Mouse (Mus musculus) macrophage (primary cell): ENCODE results near the gene M1ap. TPM values are rescaled to one million over a fixed set of nuclear protein-coding genes. Genes with fewer than 3 reads are reported as not detected.

ENCODE experiments used
- H3K27ac ChIP-seq: fragments of 350-480 bp; formaldehyde crosslinking; 2 replicates; pipeline ENCODE4 v1.9.0; 2021
- H3K36me3 ChIP-seq: fragments of 350-480 bp; formaldehyde crosslinking; 2 replicates; pipeline ENCODE4 v1.9.0; 2021; ENCODE audit errors: inconsistent target
- H3K4me3 ChIP-seq: fragments of 350-480 bp; formaldehyde crosslinking; 2 replicates; pipeline ENCODE4 v1.9.0; 2021; ENCODE audit errors: inconsistent target
- H3K79me2 ChIP-seq: fragments of 350-480 bp; formaldehyde crosslinking; 2 replicates; pipeline ENCODE4 v1.9.0; 2021; ENCODE audit errors: inconsistent target
- WGBS: methylation state at CpG from one replicate; pipeline ENCODE4 v1.1.7; 2026; ENCODE audit warnings: inconsistent platforms; ENCODE audit not compliant: missing documents; 5-methylcytosine and 5-hydroxymethylcytosine counted together
- polyA plus RNA-seq: library from polyadenylated mRNA; stranded (reverse); fragments of 250-400 nt; gene quantifications from 3 replicates; pipeline ENCODE4 v1.2.4, GENCODE M21; 2018; ENCODE audit warnings: inconsistent platforms

The M1ap gene
- polyA plus RNA-seq, 1 experiment from 2014 or later: 1.2 TPM

DNA sequence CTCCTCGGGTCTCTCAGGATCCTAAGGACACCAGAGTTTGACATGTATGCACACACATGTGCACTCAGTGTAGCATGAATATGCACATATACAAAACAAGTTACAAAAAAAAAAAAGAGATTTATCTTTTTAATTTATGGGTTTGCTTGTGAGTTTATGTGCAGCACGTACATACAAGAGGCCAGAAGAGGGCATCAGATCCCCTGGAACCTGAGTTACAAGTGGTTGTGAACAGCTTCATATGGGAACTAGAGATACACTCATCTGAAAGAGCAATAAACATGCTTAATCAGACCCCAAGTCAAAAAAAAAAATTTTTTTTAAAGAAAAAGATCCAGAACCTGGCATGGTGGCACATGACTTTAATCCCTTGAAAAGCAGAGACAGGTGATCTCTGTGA lies 128.3 kb downstream of the M1ap start:
- Histone ChIP-seq H3K4me3 (no peak overlapping the region), H3K79me2 (peaks cover 8% of the 10 kb centered on the region; the same call in 1 of the 2 replicates), H3K36me3 (0 out of 2 replicates have a peak, but pooled peaks cover 3% of the 10 kb centered on the region), H3K27ac (no peak overlapping the region)
- WGBS: 26% methylated on average over 2 of the region's 2 CpGs

DNA sequence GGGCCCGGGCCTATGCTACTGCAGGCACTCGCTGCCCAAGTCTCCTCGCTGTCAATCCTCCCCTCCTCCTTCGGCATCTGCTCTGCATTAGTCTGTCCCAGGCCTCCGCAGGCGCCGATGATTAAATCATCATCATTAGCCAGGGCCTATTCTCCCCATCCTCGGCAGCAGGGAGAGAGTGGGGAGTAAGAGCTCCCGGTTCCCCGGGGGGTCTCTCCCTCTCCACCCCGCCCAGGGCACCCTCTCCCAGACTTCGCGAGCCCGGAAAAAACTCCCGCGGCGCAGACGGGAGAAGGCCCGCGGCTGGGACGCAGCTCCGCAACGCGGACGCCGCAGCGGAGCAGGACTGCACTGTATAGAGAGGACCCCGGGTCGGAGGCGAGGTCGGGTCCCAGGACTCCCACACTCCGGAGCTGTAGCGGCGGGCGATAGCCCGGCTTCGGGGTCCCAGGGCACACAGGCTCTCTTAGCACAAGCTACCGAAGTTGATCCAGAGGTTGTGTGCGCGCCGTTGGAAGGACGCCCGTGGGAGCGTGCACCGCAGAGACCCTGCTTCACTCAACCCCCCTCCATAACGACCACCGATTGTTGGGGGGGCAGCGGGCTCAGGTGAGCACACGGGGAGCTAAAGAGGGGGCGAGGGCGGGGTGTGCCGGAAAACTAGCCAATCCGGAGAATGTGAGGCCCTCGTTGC lies 131.1 kb downstream of the M1ap start, which contains the start of gene Pcgf1:
Gene Pcgf1 (plus strand): TSS at position 240 of the 694 bp plus-strand sequence.
- H3K4me3 ChIP-seq: peak within 1 kb of the TSS; percentile 58
- peaks cover 8% of the 10 kb centered on the region; the same call in 1 of the 2 replicates for H3K79me2 ChIP-seq
- peaks cover 18% of the 10 kb centered on the region; the same call in 1 of the 2 replicates for H3K36me3 ChIP-seq
- H3K27ac ChIP-seq: peak within 1 kb of the TSS; percentile 68
- 2% methylated on average over 52 of the region's 54 CpGs for WGBS

DNA sequence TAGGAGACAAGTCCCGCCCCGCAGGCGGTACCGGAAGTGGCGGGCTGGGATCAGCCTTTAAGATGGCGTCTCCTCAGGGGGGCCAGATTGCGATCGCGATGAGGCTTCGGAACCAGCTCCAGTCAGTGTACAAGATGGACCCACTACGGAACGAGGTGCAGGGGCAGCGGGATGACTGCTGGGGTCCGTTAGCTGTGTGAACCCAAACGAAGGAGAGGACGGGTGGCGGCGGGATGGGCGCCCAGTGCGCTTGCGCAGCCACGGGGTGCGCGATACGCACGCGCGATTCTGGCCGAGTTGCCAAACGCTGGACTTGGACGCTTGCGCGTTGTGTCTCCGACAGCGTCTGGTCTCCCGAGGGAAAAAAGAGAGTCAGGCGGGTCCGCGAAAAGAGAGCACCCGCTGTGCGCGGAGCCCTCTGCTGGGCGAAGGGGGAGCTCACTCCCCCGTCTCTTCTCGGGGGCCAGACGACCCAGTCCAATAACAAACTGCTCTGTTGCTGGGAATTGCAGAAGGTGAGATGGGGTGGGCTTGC lies 131.7 kb downstream of the M1ap start:
- Histone ChIP-seq H3K4me3 (peak overlapping the region; percentile 58), H3K36me3 (peaks cover 18% of the 10 kb centered on the region; the same call in 1 of the 2 replicates), H3K79me2 (peaks cover 8% of the 10 kb centered on the region; the same call in 1 of the 2 replicates), H3K27ac (peak overlapping the region; percentile 68)
- under 1% methylated on average over 46 of the region's 46 CpGs for WGBS

Other genes with a start within 250 kb of the M1ap start
- gene Pole4, start 241.5 kb upstream of the M1ap start, polyA plus RNA-seq: 16.2 to 67.4 TPM (median 29.8 TPM) in 3 replicates
- 23.2 to 59.3 TPM (median 33.1 TPM) in 3 replicates for gene Hk2, start 172.4 kb upstream of the M1ap start, polyA plus RNA-seq
- gene Sema4f, start 7.1 kb upstream of the M1ap start, polyA plus RNA-seq: not detected in 3 replicates
- gene Dok1, start 86.6 kb downstream of the M1ap start, polyA plus RNA-seq: 30.0 to 70.8 TPM (median 64.9 TPM) in 3 replicates
- gene Loxl3, start 87.3 kb downstream of the M1ap start, polyA plus RNA-seq: 6.0 to 8.2 TPM (median 7.6 TPM) in 3 replicates
- 192 to 272 TPM (median 246 TPM) in 3 replicates for gene Aup1, start 107.6 kb downstream of the M1ap start, polyA plus RNA-seq
- 33.7 to 84.6 TPM (median 58.6 TPM) in 3 replicates for gene Htra2, start 108.4 kb downstream of the M1ap start, polyA plus RNA-seq
- gene Dqx1, start 110.9 kb downstream of the M1ap start, polyA plus RNA-seq: 0.23 to 0.54 TPM (median 0.51 TPM) in 3 replicates
- not detected in 3 replicates for gene Tlx2, start 123.4 kb downstream of the M1ap start, polyA plus RNA-seq
- 9.8 to 13.6 TPM (median 11.0 TPM) in 3 replicates for gene Pcgf1, start 131.0 kb downstream of the M1ap start, polyA plus RNA-seq
- 0.40 to 1.3 TPM (median 0.66 TPM) in 3 replicates for gene Lbx2, start 139.5 kb downstream of the M1ap start, polyA plus RNA-seq
- gene Ccdc142, start 154.7 kb downstream of the M1ap start, polyA plus RNA-seq: 0.99 to 3.0 TPM (median 1.5 TPM) in 3 replicates
- gene Gm42688, start 154.7 kb downstream of the M1ap start, polyA plus RNA-seq: 1.6 to 3.7 TPM (median 2.8 TPM) in 3 replicates
- gene Mrpl53, start 162.1 kb downstream of the M1ap start, polyA plus RNA-seq: 18.3 to 47.9 TPM (median 27.0 TPM) in 3 replicates
- 8.4 to 31.8 TPM (median 16.2 TPM) in 3 replicates for gene Mogs, start 168.6 kb downstream of the M1ap start, polyA plus RNA-seq
- 13.1 to 20.6 TPM (median 14.1 TPM) in 3 replicates for gene Wbp1, start 174.7 kb downstream of the M1ap start, polyA plus RNA-seq
- gene Ino80b, start 178.5 kb downstream of the M1ap start, polyA plus RNA-seq: 16.6 to 24.5 TPM (median 22.9 TPM) in 3 replicates
- 1.3 to 2.1 TPM (median 1.4 TPM) in 3 replicates for gene Rtkn, start 188.6 kb downstream of the M1ap start, polyA plus RNA-seq
- gene Wdr54, start 209.5 kb downstream of the M1ap start, polyA plus RNA-seq: 0.30 to 1.1 TPM (median 0.42 TPM) in 3 replicates
- gene 1700003E16Rik, start 209.5 kb downstream of the M1ap start, polyA plus RNA-seq: 0.19 TPM in 1 of 3 replicates, not detected in the others
- gene Dctn1, start 219.0 kb downstream of the M1ap start, polyA plus RNA-seq: 61.5 to 68.3 TPM (median 66.2 TPM) in 3 replicates